Mouse (Mus musculus): ENCODE data around the gene Gm49395.

The Gm49395 gene

GRCm38 (mm10) chr13:115098227-115098626 is 3.5 kb downstream of the Gm49395 start:
- no peak for DNase-seq

- DNase-seq: no peak
Observed at GRCm38 (mm10) chr13:115096965-115097364, 4.8 kb downstream of the Gm49395 start.

GRCm38 (mm10) chr13:115096216-115096615 is 5.5 kb downstream of the Gm49395 start:
- no peak for DNase-seq

GRCm38 (mm10) chr13:115095392-115095791 is 6.3 kb downstream of the Gm49395 start:
- DNase-seq: no peak

GRCm38 (mm10) chr13:115091511-115091910 is 10.2 kb downstream of the Gm49395 start:
- DNase-seq: no peak

- DNase-seq: no peak
Observed at GRCm38 (mm10) chr13:115090977-115091445, 10.7 kb downstream of the Gm49395 start.

- DNase-seq: peak; percentile 94
Observed at GRCm38 (mm10) chr13:115090069-115090976, 11.4 kb downstream of the Gm49395 start, which contains the start of gene Pelo. Gene Pelo (minus strand): TSS chr13:115090186.

- DNase-seq: peak; percentile 28
Observed at GRCm38 (mm10) chr13:115089395-115090025, 12.2 kb downstream of the Gm49395 start.

GRCm38 (mm10) chr13:115089020-115089394 is 12.7 kb downstream of the Gm49395 start:
- no peak for DNase-seq

GRCm38 (mm10) chr13:115085974-115086373 is 15.7 kb downstream of the Gm49395 start:
- no peak for DNase-seq

GRCm38 (mm10) chr13:115082339-115082738 is 19.4 kb downstream of the Gm49395 start:
- no peak for DNase-seq

- DNase-seq: no peak
Observed at GRCm38 (mm10) chr13:115079996-115080585, 21.6 kb downstream of the Gm49395 start.

- DNase-seq: no peak
Observed at GRCm38 (mm10) chr13:115078997-115079685, 22.6 kb downstream of the Gm49395 start.

GRCm38 (mm10) chr13:115077346-115078134 is 24.2 kb downstream of the Gm49395 start:
- DNase-seq: no peak

- no peak for DNase-seq
Observed at GRCm38 (mm10) chr13:115072386-115072785, 29.3 kb downstream of the Gm49395 start.

- no peak for DNase-seq
Observed at GRCm38 (mm10) chr13:115071431-115071830, 30.3 kb downstream of the Gm49395 start.

GRCm38 (mm10) chr13:115067968-115068330 is 33.8 kb downstream of the Gm49395 start:
- DNase-seq: no peak

- DNase-seq: no peak
Observed at GRCm38 (mm10) chr13:115067324-115067967, 34.3 kb downstream of the Gm49395 start.

GRCm38 (mm10) chr13:115057555-115057954 is 44.2 kb downstream of the Gm49395 start:
- DNase-seq: no peak

- no peak for DNase-seq
Observed at GRCm38 (mm10) chr13:115054783-115055182, 46.9 kb downstream of the Gm49395 start.

GRCm38 (mm10) chr13:115052568-115052967 is 49.2 kb downstream of the Gm49395 start:
- DNase-seq: no peak

Measured in cerebellum, adult 9-10 months (tissue).